Mouse (Mus musculus): ENCODE results near the gene Mrap.
A peak's percentile ranks its signal among the peaks of the same experiment; 100 is the strongest.

Gene Mrap

GRCm38 (mm10) chr16:90753386-90753941 is 15.5 kb downstream of the Mrap start:
- no peak for DNase-seq (ENCODE audit: low read depth, low spot score)

- DNase-seq (ENCODE audit: low read depth, low spot score): no peak
These were observed 21.3 kb downstream of the Mrap start for GRCm38 (mm10) chr16:90759335-90759734.

- no peak for DNase-seq (ENCODE audit: low read depth, low spot score)
These were observed 22.5 kb downstream of the Mrap start for GRCm38 (mm10) chr16:90760515-90760914.

DNA sequence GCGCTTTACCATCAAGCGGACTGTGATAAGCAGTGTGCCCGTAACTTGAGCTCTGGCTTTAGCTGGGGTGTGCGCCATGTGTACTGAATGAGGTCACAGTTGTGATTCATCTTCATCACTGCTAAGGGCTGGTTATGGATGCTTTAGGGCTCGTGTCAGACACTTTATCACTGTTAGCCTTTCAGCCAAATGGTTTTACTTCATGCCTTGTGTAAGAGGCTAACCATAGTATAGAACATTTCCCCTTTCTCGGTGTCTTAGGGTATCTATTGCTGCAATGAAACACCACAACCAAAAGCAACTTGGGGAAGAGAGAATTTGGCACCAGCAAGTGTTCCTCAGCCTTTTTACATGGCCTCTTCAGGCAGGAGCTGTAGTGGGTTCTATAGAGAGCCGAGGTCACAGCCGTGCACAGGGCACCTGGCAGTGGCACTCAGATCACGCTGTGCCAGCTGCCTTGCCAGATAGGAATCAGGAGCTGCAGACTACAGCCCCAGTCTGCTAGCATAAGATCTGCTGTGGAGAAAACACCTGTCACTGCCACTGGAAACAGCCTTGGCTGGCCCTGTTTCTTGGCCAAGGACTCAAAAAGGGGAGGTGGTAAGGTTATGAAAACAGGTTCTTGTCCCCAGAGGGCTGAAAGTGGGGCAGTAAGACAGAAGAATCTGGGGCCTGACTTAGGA is 27.3 kb downstream of the Mrap start:
- DNase-seq (ENCODE audit: low read depth, low spot score): no peak

DNA sequence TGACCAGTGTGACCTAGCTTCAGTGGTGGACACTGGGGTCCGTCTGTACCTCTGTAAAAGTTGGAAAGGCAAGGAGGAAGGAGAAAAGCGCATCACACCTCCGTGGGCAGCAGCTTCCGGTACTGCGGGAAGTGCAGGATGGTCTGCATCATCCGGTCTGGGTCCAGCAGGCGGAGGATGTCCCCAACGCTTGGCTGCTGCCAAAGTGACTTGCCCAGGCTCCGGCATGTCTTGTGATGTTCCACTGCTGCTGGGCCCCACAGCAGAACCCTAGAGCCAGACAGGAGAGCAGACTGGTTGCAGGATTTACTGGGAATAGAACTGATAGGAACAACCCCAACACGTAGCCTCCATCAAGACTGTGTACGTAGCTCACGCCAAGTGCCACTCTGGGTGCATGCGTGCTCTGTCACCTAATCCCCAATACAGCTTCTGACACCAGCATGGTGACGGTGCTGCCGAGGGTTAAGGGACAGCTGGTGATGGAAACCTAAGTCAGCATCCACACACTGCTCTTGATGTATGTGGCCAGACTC is 29.0 kb downstream of the Mrap start:
- DNase-seq (ENCODE audit: low read depth, low spot score): no peak

DNA sequence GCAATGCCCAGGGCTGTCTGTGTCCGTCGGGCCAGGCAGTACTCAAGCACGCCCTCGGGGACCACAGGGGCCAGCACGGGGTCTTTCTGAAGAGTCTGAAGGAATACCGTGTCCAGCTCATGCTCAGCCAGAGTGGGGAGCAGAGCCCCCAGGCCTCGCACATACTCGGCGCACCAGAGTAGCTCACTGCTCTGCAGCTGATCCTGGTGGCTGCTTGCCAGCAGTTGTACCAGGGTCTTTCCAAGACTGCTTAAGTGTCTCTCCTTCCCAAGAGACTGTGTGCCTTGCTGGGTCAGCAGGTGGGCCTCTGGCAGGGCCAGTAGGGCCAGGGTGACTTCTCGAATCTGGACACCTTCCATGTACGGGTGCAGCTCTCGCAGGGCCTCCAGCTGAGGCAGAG is 36.2 kb downstream of the Mrap start:
- DNase-seq (ENCODE audit: low read depth, low spot score): no peak

- DNase-seq (ENCODE audit: low read depth, low spot score): no peak
These were observed 36.6 kb downstream of the Mrap start for GRCm38 (mm10) chr16:90774646-90775045.

DNA sequence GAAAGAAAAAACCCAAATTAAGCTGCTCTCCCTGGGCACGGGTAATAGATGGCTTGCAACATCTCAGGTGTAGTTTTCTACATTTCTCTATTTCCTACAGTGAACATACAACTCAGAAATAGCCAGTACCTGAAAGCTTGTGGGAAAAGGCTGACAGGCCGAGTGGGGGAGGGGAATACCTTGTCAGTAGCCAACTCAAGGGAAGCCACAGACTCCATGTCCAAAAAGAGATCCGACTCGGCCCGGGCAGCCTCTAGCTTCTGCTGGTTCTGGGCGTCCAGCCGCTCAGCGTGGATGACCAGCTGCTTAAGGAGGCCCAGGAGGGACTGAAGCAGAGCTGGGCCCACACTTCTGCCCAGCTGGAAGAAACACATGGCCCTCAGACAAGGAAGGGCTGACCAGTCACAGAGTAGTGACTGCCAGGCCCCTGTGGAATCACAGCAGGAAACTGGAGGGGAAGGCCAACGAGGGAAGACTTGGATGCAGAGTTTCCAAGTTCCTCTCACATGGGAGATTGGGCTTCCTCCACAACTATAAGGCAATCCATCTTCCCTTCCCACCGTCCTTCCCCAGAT is 38.0 kb downstream of the Mrap start:
- DNase-seq (ENCODE audit: low read depth, low spot score): no peak

DNA sequence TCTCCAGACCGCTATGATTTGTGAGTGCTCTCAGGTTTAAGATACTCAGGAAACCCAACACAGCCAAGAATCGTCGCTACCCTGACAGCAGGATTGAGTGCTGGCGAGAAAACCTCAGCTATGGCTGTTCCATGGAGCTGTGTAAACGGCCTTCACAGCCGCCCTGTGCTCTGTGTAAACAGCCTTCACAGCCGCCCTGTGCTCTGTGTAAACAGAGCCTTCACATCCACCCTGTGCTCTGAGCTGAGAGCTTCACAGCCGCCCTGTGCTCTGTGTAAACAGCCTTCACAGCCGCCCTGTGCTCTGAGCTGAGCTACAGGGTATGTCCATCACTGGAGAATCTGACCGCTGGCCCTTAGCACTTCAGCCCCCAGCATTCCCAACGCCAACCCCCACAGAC is 41.8 kb downstream of the Mrap start:
- DNase-seq (ENCODE audit: low read depth, low spot score): peak; percentile 26

DNA sequence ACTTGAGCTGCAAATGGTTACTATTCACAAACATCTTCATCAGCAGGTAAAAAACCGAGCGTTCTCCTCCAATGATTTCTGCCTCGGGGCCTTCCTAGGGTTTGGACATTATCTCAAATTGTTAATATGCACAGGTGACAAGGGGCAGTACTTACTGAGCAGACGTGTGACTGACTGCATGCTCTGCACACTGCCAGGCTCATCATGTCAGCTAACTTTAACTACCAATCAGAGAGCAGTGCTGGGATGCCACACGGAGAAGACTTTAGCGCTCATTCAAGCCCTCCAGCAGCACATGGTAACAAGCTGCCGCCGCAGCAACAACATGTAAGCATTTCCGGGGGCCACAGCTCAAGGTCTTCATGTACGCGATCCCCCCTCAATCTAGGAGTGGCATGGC is 45.3 kb downstream of the Mrap start:
- DNase-seq (ENCODE audit: low read depth, low spot score): no peak

DNA sequence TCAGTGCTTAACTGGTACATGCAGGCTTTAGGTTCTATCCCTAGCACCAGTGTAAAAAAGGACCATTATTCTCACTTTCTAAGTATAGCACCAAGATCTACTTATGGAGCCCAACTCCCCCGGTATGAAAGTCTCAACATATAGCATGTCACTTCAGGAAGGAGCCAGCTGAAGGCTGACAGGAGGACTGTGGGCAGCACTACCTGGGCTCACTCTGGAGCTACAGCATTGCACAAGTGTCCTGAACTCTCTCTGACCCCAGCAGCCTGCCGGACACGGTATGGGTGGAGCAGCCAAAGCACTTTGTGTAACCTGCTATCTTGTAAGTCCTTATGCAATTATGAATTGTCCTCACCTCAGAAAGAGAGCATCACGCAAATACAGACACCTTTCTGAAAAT is 47.2 kb downstream of the Mrap start:
- no peak for DNase-seq (ENCODE audit: low read depth, low spot score)

- DNase-seq (ENCODE audit: low read depth, low spot score): no peak
These were observed 50.6 kb downstream of the Mrap start for GRCm38 (mm10) chr16:90788580-90788979.

DNA sequence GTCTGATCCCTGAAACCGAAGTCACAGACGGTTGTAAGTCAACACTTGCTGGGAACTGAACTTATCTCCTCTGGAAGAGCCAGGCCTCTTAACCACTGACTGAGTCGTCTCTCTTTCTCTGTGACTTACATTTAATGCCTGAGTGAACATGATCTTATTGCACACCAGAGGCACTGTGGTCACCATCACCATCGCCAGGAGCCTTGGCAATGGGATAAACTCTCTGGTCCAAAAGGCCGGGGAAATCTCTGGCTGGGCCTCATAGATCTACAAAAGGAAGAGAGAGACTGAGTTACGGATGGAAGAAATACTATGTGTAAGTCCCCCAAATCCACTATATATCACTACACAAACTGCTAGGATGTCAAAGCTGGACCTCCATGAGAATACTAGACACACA is 52.9 kb downstream of the Mrap start:
- no peak for DNase-seq (ENCODE audit: low read depth, low spot score)

- DNase-seq (ENCODE audit: low read depth, low spot score): no peak
These were observed 54.1 kb downstream of the Mrap start for GRCm38 (mm10) chr16:90792066-90792465.

GRCm38 (mm10) chr16:90792500-90792899 is 54.5 kb downstream of the Mrap start:
- DNase-seq (ENCODE audit: low read depth, low spot score): no peak

DNA sequence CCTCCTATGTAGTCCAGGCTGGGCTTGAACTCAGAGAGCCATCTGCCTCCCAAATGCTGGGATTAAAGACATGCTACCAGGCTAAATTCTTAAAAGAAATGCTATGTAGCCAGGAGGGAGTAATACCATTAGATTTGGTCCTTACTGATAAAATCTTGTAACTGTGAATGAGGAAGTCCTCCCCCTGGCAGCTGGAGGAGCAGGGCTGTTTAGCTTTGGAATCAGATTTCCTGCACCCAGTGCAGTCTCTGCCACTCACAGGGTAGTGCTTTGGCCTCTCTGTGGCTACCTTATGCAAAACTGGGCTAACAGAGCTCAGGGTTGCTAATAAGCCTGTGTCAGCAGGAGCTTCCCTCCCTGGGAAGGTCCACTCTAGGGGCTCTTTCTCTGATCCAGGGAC is 56.7 kb downstream of the Mrap start:
- no peak for DNase-seq (ENCODE audit: low read depth, low spot score)

- no peak for DNase-seq (ENCODE audit: low read depth, low spot score)
These were observed 60.4 kb downstream of the Mrap start for GRCm38 (mm10) chr16:90798446-90798845.

DNA sequence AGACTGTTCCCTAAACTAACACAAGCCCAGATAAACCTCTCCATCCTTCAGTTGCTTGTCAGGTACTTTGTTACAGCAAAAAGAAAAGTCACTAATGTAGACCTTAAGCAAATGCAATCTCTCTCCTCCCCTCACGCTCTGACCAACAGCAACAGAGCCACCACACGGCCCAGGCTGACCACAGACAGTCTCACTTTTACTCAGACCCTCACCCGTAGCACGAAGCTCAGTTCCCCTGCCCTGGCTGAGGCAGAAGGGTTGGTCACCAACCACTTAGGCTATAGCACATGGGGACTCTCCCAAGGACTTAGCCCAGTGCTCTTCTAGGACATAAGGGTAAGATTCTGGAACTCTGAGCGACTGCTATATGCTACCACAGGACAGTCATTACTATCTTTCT is 60.8 kb downstream of the Mrap start:
- no peak for DNase-seq (ENCODE audit: low read depth, low spot score)
